Mouse (Mus musculus): ENCODE measurements around the gene Nktr.

Nktr gene

GRCm38 (mm10) chr9:121718792-121719318 is at the start of gene Nktr:
Nktr (plus strand) TSS chr9:121719169.
- peak; percentile 97 for DNase-seq

GRCm38 (mm10) chr9:121669348-121669791 is 49.6 kb upstream of the Nktr start:
- DNase-seq: no peak

- DNase-seq: peak; percentile 75
These were observed 47.7 kb upstream of the Nktr start for GRCm38 (mm10) chr9:121671300-121671699.

GRCm38 (mm10) chr9:121672311-121672710 is 46.7 kb upstream of the Nktr start:
- DNase-seq: no peak

- no peak for DNase-seq
These were observed 45.3 kb upstream of the Nktr start for GRCm38 (mm10) chr9:121673716-121674115.

- no peak for DNase-seq
These were observed 44.0 kb upstream of the Nktr start for GRCm38 (mm10) chr9:121675011-121675410.

GRCm38 (mm10) chr9:121675556-121675955 is 43.4 kb upstream of the Nktr start:
- no peak for DNase-seq

- no peak for DNase-seq
These were observed 41.9 kb upstream of the Nktr start for GRCm38 (mm10) chr9:121677069-121677468.

GRCm38 (mm10) chr9:121677476-121677875 is 41.5 kb upstream of the Nktr start:
- DNase-seq: no peak

- peak; percentile 47 for DNase-seq
These were observed 39.4 kb upstream of the Nktr start for GRCm38 (mm10) chr9:121679549-121679948.

GRCm38 (mm10) chr9:121681191-121681590 is 37.8 kb upstream of the Nktr start:
- DNase-seq: no peak

GRCm38 (mm10) chr9:121682037-121682680 is 36.8 kb upstream of the Nktr start:
- DNase-seq: no peak

- DNase-seq: no peak
These were observed 34.3 kb upstream of the Nktr start for GRCm38 (mm10) chr9:121684702-121685101.

- no peak for DNase-seq
These were observed 28.7 kb upstream of the Nktr start for GRCm38 (mm10) chr9:121690200-121690651.

- DNase-seq: no peak
These were observed 28.2 kb upstream of the Nktr start for GRCm38 (mm10) chr9:121690734-121691133.

GRCm38 (mm10) chr9:121694736-121695135 is 24.2 kb upstream of the Nktr start:
- DNase-seq: no peak

GRCm38 (mm10) chr9:121696626-121697025 is 22.3 kb upstream of the Nktr start:
- DNase-seq: no peak

- DNase-seq: peak; percentile 72
These were observed 21.6 kb upstream of the Nktr start for GRCm38 (mm10) chr9:121697150-121698049.

GRCm38 (mm10) chr9:121704261-121704645 is 14.7 kb upstream of the Nktr start:
- no peak for DNase-seq

- DNase-seq: peak; percentile 85
These were observed 14.0 kb upstream of the Nktr start, which contains the start of gene Sec22c for GRCm38 (mm10) chr9:121704646-121705625. Sec22c (minus strand) TSS chr9:121705490.

- DNase-seq: peak; percentile 39
These were observed 12.8 kb upstream of the Nktr start for GRCm38 (mm10) chr9:121706029-121706675.

- DNase-seq: peak; percentile 26
These were observed 11.2 kb upstream of the Nktr start for GRCm38 (mm10) chr9:121707801-121708200.

All from cerebellum, adult 9-10 months (tissue).